Mouse (Mus musculus) ES-Bruce4 (cell line): ENCODE results near the gene Thsd7b. TPM values are rescaled to one million over a fixed set of nuclear protein-coding genes. Genes with fewer than 3 reads are reported as not detected.

Experiments
- H3K27ac ChIP-seq: 2 replicates; pipeline ENCODE4 v1.5.1; 2012; ENCODE audit warnings: low read length, inconsistent platforms; ENCODE audit not compliant: insufficient read depth
- H3K27me3 ChIP-seq: 2 replicates; pipeline ENCODE4 v1.6.1; 2012; ENCODE audit warnings: mild to moderate bottlenecking, low read length, inconsistent platforms; ENCODE audit not compliant: control insufficient read depth, poor library complexity, insufficient read depth, severe bottlenecking
- H3K36me3 ChIP-seq: 2 replicates; pipeline ENCODE4 v1.6.1; 2012; ENCODE audit warnings: inconsistent platforms, mild to moderate bottlenecking, low read length, moderate library complexity; ENCODE audit not compliant: control insufficient read depth, poor library complexity, insufficient read depth, severe bottlenecking
- H3K4me1 ChIP-seq: one replicate; pipeline ENCODE4 v1.8.1; 2011; ENCODE audit warnings: low read length; ENCODE audit not compliant: control insufficient read depth, insufficient read depth
- H3K4me3 ChIP-seq: 2 replicates; pipeline ENCODE4 v1.5.1; 2011; ENCODE audit warnings: low read depth, mild to moderate bottlenecking, low read length
- H3K9ac ChIP-seq: 2 replicates; pipeline ENCODE4 v1.6.1; 2012; ENCODE audit warnings: low read depth, mild to moderate bottlenecking, inconsistent platforms; ENCODE audit not compliant: poor library complexity, severe bottlenecking
- H3K9me3 ChIP-seq: replicated peaks from 2 replicates; pipeline ENCODE4 v1.6.1; 2012; ENCODE audit warnings: mild to moderate bottlenecking, low read length, inconsistent platforms; ENCODE audit not compliant: control insufficient read depth, poor library complexity, insufficient read depth, severe bottlenecking
- CTCF ChIP-seq: IDR thresholded peaks from one replicate; pipeline ENCODE4 v1.8.1; 2011; ENCODE audit warnings: low read depth, low read length
- EP300 ChIP-seq: IDR thresholded peaks from 2 replicates; pipeline ENCODE4 v1.6.1; 2011; ENCODE audit warnings: low read depth, low read length; ENCODE audit not compliant: insufficient read depth
- POLR2A ChIP-seq: IDR thresholded peaks from one replicate; pipeline ENCODE4 v1.8.1; 2011; ENCODE audit warnings: low read length; ENCODE audit not compliant: insufficient read depth
- polyA plus RNA-seq: library from polyadenylated mRNA; stranded (reverse); fragments of >200 nt; gene quantifications from 2 replicates; pipeline ENCODE4 v1.2.4, GENCODE M21; 2011; ENCODE audit warnings: low read depth; ENCODE audit not compliant: missing spikeins, insufficient read depth, insufficient read length

Thsd7b gene
- polyA plus RNA-seq, 1 experiment: 0.18 TPM

DNA sequence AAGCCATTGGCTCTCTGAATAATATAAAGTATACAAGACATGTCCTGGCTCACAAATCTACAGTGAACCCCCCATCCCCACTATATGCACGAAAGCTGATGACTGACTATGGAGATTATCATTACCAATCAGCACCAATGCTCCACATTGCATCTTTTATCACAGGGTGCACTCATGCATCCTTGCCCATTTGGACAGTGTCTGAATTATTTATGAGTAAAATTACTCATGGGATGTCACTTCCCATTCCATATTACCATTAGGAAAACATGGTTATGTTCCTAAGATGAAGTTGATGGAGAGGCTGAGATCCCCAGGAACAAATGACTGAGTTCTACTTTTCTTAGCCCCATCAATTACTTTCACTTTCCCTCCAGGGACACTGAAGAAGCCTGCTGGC is 220.8 kb downstream of the Thsd7b start:
- H3K27me3 ChIP-seq: no peaks in the 10 kb centered on the region
- H3K4me1 ChIP-seq: no peaks in the 10 kb centered on the region
- no peak overlapping the region for H3K27ac ChIP-seq
- TF ChIP-seq CTCF (no peak), POLR2A (no peak), EP300 (no peak)
- H3K4me3 ChIP-seq: no peak overlapping the region
- H3K36me3 ChIP-seq: no peaks in the 10 kb centered on the region
- no peaks in the 10 kb centered on the region for H3K9me3 ChIP-seq
- no peak overlapping the region for H3K9ac ChIP-seq

DNA sequence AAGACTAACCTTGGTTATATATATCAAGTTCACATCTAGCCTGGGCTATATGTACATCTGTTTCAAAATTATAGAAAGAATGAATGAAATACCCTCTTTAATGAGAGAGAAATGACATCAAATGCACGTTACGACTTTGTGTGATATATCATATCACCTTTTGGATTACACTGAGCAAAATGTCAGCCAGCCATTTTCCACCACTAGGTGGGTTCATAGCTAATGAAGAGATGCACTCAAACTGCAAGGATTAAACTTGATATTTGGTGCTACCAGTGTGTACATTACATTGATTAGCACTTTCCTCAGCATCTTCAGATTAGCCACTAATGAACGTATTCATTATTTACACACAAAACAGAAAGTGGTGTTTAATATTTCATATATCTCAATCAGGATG is 228.6 kb downstream of the Thsd7b start:
- Histone ChIP-seq H3K36me3 (no peaks in the 10 kb centered on the region), H3K9ac (no peak overlapping the region), H3K27me3 (no peaks in the 10 kb centered on the region), H3K27ac (no peak overlapping the region), H3K9me3 (0 out of 2 replicates have a peak, but pooled peaks cover 2% of the 10 kb centered on the region), H3K4me3 (no peak overlapping the region), H3K4me1 (no peaks in the 10 kb centered on the region)
- TF ChIP-seq POLR2A (no peak), EP300 (no peak), CTCF (no peak)

DNA sequence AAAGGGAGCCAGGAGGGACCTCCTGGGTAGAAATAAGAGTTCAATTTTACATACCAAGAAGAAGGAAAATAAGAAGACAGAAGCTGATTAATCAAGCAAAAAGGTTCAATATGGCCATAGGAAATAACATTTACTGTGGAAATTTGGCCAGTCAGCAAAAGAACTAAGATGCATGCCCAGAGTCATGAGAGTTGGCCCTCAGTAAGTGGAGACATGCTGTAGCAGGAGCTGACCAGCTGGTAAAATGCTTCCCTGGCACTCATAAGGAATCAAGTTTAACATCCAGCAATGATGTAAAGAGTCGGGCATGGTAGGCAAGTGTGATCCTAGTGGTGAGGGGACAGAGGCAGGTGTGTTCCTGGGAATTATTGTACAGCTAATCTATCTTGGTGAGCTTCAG is 243.3 kb downstream of the Thsd7b start:
- Histone ChIP-seq H3K27me3 (no peaks in the 10 kb centered on the region), H3K4me3 (no peak overlapping the region), H3K27ac (no peak overlapping the region), H3K9me3 (no peaks in the 10 kb centered on the region), H3K36me3 (no peaks in the 10 kb centered on the region), H3K9ac (no peak overlapping the region), H3K4me1 (no peaks in the 10 kb centered on the region)
- TF ChIP-seq POLR2A: no peak
- no peak for TF ChIP-seq CTCF
- TF ChIP-seq EP300: no peak

- Histone ChIP-seq H3K9ac (no peak overlapping the region), H3K36me3 (no peaks in the 10 kb centered on the region), H3K4me1 (no peaks in the 10 kb centered on the region), H3K27me3 (no peaks in the 10 kb centered on the region), H3K27ac (no peak overlapping the region), H3K4me3 (no peak overlapping the region), H3K9me3 (no peaks in the 10 kb centered on the region)
- TF ChIP-seq EP300 (no peak), CTCF (no peak), POLR2A (no peak)
Observed at GRCm38 (mm10) chr1:129519751-129520150, 246.6 kb downstream of the Thsd7b start.

- no peaks in the 10 kb centered on the region for H3K36me3 ChIP-seq
- H3K4me1 ChIP-seq: no peaks in the 10 kb centered on the region
- no peak for TF ChIP-seq CTCF
- no peak for TF ChIP-seq POLR2A
- TF ChIP-seq EP300: no peak
- no peak overlapping the region for H3K4me3 ChIP-seq
- no peaks in the 10 kb centered on the region for H3K9me3 ChIP-seq
- no peak overlapping the region for H3K9ac ChIP-seq
- H3K27me3 ChIP-seq: no peaks in the 10 kb centered on the region
- no peak overlapping the region for H3K27ac ChIP-seq
Observed at GRCm38 (mm10) chr1:129526967-129527366, 253.9 kb downstream of the Thsd7b start.

DNA sequence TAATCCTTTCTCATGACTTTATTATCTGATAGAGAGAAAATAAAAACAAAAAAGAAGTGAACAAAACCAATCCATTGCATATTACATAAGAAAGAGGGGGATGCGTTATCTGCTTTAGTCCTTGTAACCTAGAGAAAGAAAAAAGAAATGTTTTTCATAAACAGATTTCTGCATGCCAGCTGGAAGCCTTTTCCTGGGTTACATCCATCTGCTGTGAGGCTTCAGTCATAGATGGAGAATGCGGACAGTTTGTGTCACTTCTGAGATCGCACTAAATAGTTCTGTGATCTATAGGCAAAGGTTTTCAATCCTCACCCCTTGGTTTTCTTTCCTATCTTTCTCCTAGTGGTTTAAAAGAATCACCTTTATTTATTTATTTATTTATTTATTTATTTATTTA is 259.1 kb downstream of the Thsd7b start:
- Histone ChIP-seq H3K27ac (no peak overlapping the region), H3K9me3 (no peaks in the 10 kb centered on the region), H3K4me1 (no peaks in the 10 kb centered on the region), H3K4me3 (no peak overlapping the region), H3K9ac (no peak overlapping the region), H3K27me3 (no peaks in the 10 kb centered on the region), H3K36me3 (no peaks in the 10 kb centered on the region)
- no peak for TF ChIP-seq CTCF
- no peak for TF ChIP-seq EP300
- no peak for TF ChIP-seq POLR2A
